ENCODE assay signal across 36 mouse cellular contexts in genomic region chr1:160166600-160166999, GRCm38 (mm10). TPM values are rescaled to one million over a fixed set of nuclear protein-coding genes. Genes with fewer than 3 reads are reported as not detected.
"Had no signal": no experiment of that assay in that cellular context is flagged by ENCODE, and none has a peak within 500 bp of the region (broad histone marks: within the 10 kb centered on the region; RNA-seq: fewer than 3 reads in every experiment).

No protein-coding gene starts in this region.

- H3K4me3 ChIP-seq: heart, embryonic 12.5 days; heart, embryonic 13.5 days; heart, embryonic 15.5 days; hindbrain, embryonic 10.5 days; hindbrain, embryonic 12.5 days; hindbrain, embryonic 13.5 days; hindbrain, embryonic 15.5 days; intestine, embryonic 15.5 days; kidney, embryonic 15.5 days; layer of hippocampus, adult 2 months; left cerebral cortex, adult 2 months had no signal

- H3K36me3 ChIP-seq: heart, embryonic 12.5 days; heart, embryonic 13.5 days; heart, embryonic 15.5 days; hindbrain, embryonic 10.5 days; hindbrain, embryonic 12.5 days; hindbrain, embryonic 13.5 days; hindbrain, embryonic 15.5 days; intestine, embryonic 15.5 days; kidney, embryonic 15.5 days had no signal

- H3K9ac ChIP-seq: heart, embryonic 12.5 days; heart, embryonic 13.5 days; heart, embryonic 15.5 days; hindbrain, embryonic 12.5 days; hindbrain, embryonic 13.5 days; hindbrain, embryonic 14.5 days; hindbrain, embryonic 15.5 days; intestine, embryonic 15.5 days; kidney, embryonic 15.5 days had no signal

- H3K27ac ChIP-seq: heart, embryonic 13.5 days; heart, embryonic 15.5 days; hindbrain, embryonic 10.5 days; hindbrain, embryonic 12.5 days; hindbrain, embryonic 13.5 days; hindbrain, embryonic 14.5 days; hindbrain, embryonic 15.5 days; hindbrain, postnatal 0 days; intestine, embryonic 15.5 days; kidney, embryonic 15.5 days; kidney, postnatal 0 days; layer of hippocampus, adult 2 months; left cerebral cortex, adult 2 months had no signal

- H3K27me3 ChIP-seq: heart, embryonic 12.5 days; heart, embryonic 13.5 days; heart, embryonic 15.5 days; hindbrain, embryonic 12.5 days; hindbrain, embryonic 13.5 days; hindbrain, embryonic 15.5 days; intestine, embryonic 15.5 days; kidney, embryonic 15.5 days had no signal

- DNase-seq: heart, postnatal 10 days; heart, postnatal 14 days; heart, postnatal 36 days; heart, postnatal 4 days; kidney, adult 11 months; kidney, adult 18-20 months; kidney, adult 2 months; kidney, adult 8-10 months; kidney, adult 9 months; kidney, postnatal 10 days; kidney, postnatal 14 days; kidney, postnatal 25 days; kidney, postnatal 36 days; kidney, postnatal 4 days; layer of hippocampus, adult 9-11 months; layer of hippocampus, postnatal 36 days had no signal

- H3K9me3 ChIP-seq: heart, embryonic 12.5 days; heart, embryonic 13.5 days; heart, embryonic 15.5 days; hindbrain, embryonic 10.5 days; hindbrain, embryonic 12.5 days; hindbrain, embryonic 13.5 days; hindbrain, embryonic 15.5 days; intestine, embryonic 15.5 days; kidney, embryonic 15.5 days had no signal

- H3K4me1 ChIP-seq: heart, embryonic 12.5 days; heart, embryonic 13.5 days; heart, embryonic 15.5 days; hindbrain, embryonic 10.5 days; hindbrain, embryonic 12.5 days; hindbrain, embryonic 13.5 days; hindbrain, embryonic 15.5 days; intestine, embryonic 15.5 days; kidney, embryonic 15.5 days had no signal

- ATAC-seq: hindbrain, embryonic 16.5 days; hindbrain, postnatal 0 days; inflammation-experienced regulatory T-cells, adult 6 months; intestine, embryonic 15.5 days; intestine, embryonic 16.5 days; intestine, postnatal 0 days had no signal

- H3K4me2 ChIP-seq: heart, embryonic 12.5 days; heart, embryonic 13.5 days; heart, embryonic 15.5 days; hindbrain, embryonic 12.5 days; hindbrain, embryonic 13.5 days; hindbrain, embryonic 14.5 days; hindbrain, embryonic 15.5 days; intestine, embryonic 15.5 days; kidney, embryonic 15.5 days had no signal

RNA-seq across cellular contexts. Expression of gene Tnn, which starts 13.2 kb away (rescaled TPM):
- total RNA-seq: heart, postnatal 25 days; heart, postnatal 36 days; hematopoietic stem cell, adult 5-6 weeks had no signal
- polyA plus RNA-seq: heart, embryonic 12.5 days; heart, embryonic 13.5 days; hindbrain, embryonic 14.5 days had no signal
